Mouse (Mus musculus): Measurements from ENCODE around the gene Gpha2.

Gpha2 gene

GRCm38 (mm10) chr19:6226135-6226534 is at the start of gene Gpha2:
Gene Gpha2, plus strand, starts transcription at chr19:6226380.
- DNase-seq (ENCODE audit: low spot score) = no peak

DNA sequence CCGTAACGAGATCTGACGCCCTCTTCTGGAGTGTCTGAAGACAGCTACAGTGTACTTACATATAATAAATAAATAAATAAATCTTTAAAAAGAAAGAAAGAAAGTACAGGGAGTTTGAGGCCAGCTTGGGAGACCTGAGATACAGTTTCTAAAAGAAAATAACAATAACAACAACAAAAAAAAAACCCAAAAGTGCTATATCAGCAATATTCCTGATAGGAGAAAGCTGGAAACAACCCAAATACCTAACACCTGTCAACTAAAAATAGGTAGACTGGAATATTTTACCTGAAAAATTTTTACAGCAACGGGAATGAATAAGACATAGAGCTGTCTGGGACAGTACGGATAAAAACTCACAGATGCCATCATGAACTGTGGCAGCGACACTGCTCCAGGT is 47.4 kb upstream of the Gpha2 start:
- DNase-seq (ENCODE audit: low spot score) = no peak

- peak; percentile 11 for DNase-seq (ENCODE audit: low spot score)
Observed at GRCm38 (mm10) chr19:6181629-6182028, 44.6 kb upstream of the Gpha2 start.

GRCm38 (mm10) chr19:6182534-6182933 is 43.6 kb upstream of the Gpha2 start:
- no peak for DNase-seq (ENCODE audit: low spot score)

- no peak for DNase-seq (ENCODE audit: low spot score)
Observed at GRCm38 (mm10) chr19:6184131-6184530, 42.0 kb upstream of the Gpha2 start, which contains the start of gene Majin. Gene Majin, plus strand, starts transcription at chr19:6184388.

GRCm38 (mm10) chr19:6204265-6204664 is 21.9 kb upstream of the Gpha2 start:
- no peak for DNase-seq (ENCODE audit: low spot score)

- no peak for DNase-seq (ENCODE audit: low spot score)
Observed at GRCm38 (mm10) chr19:6206716-6207115, 19.5 kb upstream of the Gpha2 start.

DNA sequence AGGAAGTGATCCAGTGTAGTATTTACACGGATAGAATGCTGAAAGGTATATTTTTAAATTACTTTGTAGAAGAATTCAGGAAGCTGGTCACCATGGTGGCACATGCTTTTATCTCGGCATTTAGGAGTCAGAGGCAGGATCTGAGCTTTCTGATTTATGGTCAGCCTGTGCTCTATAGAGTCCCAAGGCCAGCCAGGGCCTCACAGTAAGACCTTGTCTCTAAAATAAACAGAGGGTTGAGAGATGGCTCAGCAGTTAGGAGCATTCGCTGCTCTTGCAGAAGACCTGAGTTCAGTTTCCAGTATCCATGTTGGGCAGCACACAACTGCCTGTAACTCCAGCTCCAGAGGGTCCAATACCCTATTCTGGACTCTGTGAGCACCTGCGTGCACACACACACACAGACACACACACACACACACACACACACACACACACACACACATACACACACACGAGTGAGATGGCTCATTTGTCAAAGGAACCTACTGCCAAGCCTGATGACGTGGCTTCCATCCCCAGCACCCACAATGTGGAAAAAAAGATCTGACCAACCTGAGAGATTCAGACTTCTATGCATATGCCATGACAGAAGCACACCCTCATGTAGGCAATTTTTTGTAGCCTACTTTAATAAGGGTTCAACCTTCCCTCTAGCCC is 10.0 kb upstream of the Gpha2 start:
- no peak for DNase-seq (ENCODE audit: low spot score)

GRCm38 (mm10) chr19:6218606-6219005 is 7.6 kb upstream of the Gpha2 start:
- no peak for DNase-seq (ENCODE audit: low spot score)

DNA sequence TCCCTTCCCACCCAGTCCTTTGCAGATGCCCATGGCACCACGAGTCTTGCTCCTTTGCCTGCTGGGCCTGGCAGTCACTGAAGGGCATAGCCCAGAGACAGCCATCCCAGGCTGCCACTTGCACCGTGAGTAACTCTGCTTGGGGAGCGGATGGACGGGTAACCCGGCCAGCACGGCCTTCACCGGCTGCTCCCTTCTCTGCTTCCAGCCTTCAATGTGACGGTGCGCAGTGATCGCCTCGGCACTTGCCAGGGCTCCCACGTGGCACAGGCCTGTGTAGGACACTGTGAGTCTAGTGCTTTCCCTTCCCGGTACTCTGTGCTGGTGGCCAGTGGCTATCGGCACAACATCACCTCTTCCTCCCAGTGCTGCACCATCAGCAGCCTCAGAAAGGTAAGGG is 583 bp downstream of the Gpha2 start:
- DNase-seq (ENCODE audit: low spot score) = no peak

DNA sequence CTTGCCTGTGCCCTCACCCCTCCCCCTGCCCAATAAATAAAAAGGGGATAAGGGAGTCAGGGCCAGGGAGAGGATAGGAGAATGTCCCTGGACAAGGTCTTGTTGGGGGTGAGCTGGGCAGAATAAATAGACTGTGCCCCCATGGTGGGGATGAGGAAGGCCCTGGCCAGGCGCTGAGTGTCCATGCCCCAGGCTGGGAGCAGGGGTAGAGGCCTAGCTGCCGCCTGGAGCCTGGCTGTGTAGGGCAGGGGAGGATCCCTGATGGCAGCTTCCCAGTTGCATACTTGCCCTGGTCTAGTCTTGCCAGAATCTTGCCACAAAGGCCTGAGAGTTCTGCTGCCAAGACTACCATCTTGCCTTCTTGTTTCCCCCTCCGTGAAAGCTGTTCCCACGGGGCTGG is 1.7 kb downstream of the Gpha2 start:
- no peak for DNase-seq (ENCODE audit: low spot score)

GRCm38 (mm10) chr19:6230411-6230810 is 4.2 kb downstream of the Gpha2 start:
- no peak for DNase-seq (ENCODE audit: low spot score)

- DNase-seq (ENCODE audit: low spot score) = no peak
Observed at GRCm38 (mm10) chr19:6231036-6231435, 4.9 kb downstream of the Gpha2 start.

DNA sequence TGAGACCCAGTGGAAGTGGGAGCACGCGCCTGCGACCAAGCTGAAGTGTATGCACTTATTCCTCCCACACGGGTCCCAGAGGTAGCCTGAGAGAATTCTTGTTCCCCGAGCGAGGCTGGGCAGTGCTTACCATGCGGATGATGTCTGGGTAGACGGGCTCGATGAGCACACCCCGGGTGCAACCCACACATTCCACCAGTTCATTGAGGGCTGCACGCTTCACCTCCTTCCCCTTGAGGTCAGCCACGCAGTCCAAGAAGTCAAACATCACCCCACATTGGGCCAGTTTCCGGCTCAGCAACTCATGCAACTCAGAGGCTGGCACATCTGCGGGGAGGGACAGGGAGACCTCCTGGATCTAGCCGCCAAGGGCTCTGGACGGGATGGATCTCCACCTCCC is 7.5 kb downstream of the Gpha2 start:
- DNase-seq (ENCODE audit: low spot score) = no peak

GRCm38 (mm10) chr19:6234337-6235083 is 8.3 kb downstream of the Gpha2 start:
- DNase-seq (ENCODE audit: low spot score) = no peak

GRCm38 (mm10) chr19:6235084-6236052 is 9.2 kb downstream of the Gpha2 start, which contains the start of gene Ppp2r5b:
Gene Ppp2r5b, minus strand, starts transcription at chr19:6235872.
- DNase-seq (ENCODE audit: low spot score) = peak; percentile 90

GRCm38 (mm10) chr19:6236053-6236441 is 9.9 kb downstream of the Gpha2 start:
- peak; percentile 83 for DNase-seq (ENCODE audit: low spot score)

GRCm38 (mm10) chr19:6236842-6237241 is 10.7 kb downstream of the Gpha2 start:
- DNase-seq (ENCODE audit: low spot score) = no peak

DNA sequence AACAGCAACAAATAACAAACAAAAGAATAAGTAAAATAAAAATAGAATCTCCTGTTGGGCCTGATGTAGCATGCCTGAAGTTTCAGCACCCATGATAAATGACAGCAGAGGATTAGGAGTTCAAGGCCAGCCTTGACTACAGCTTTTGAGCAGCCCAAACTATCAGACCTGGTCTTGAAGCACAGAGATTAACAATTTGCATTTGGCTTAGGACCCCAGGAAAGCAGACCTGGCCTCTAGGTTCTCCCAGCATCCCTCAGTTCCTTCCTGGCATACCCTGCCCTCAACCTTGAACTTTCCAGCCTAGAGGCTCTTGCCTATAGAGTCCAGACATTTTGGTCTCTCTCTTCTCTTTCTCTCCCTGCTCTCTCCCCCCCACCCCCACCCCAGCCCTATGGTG is 12.6 kb downstream of the Gpha2 start:
- no peak for DNase-seq (ENCODE audit: low spot score)

- DNase-seq (ENCODE audit: low spot score) = peak; percentile 72
Observed at GRCm38 (mm10) chr19:6240136-6240535, 14.0 kb downstream of the Gpha2 start.

GRCm38 (mm10) chr19:6240725-6241124 is 14.5 kb downstream of the Gpha2 start:
- DNase-seq (ENCODE audit: low spot score) = no peak

Data from c-Kit-positive CD71-positive TER-119-positive erythroid progenitor cells, embryonic 14.5 days (primary cell).